Mouse (Mus musculus) lung, adult 2 months (tissue): Measurements from ENCODE around the gene Ptgdr2. TPM values are rescaled to one million over a fixed set of nuclear protein-coding genes. Genes with fewer than 3 reads are reported as not detected.

Experiments
- DNase-seq: peaks from one replicate; pipeline ENCODE4 v3.0.0; 2022
- H3K4me1 ChIP-seq: fragments of 200-500 bp; 2 replicates; pipeline ENCODE4 v1.6.1; 2011; ENCODE audit warnings: low read length; ENCODE audit not compliant: control insufficient read depth, insufficient read depth
- H3K4me3 ChIP-seq: fragments of 200-500 bp; replicated peaks from 2 replicates; pipeline ENCODE3; 2011; ENCODE audit warnings: low read depth, mild to moderate bottlenecking, control low read depth, low read length; ENCODE audit errors: extremely low read depth
- CTCF ChIP-seq: fragments of 200-500 bp; IDR thresholded peaks from 2 replicates; pipeline ENCODE4 v1.5.1; 2011; ENCODE audit warnings: mild to moderate bottlenecking, low read length, control low read depth; ENCODE audit not compliant: insufficient read depth
- POLR2A ChIP-seq: fragments of 200-500 bp; IDR thresholded peaks from 2 replicates; pipeline ENCODE4 v1.6.1; 2011; ENCODE audit warnings: low read depth, mild to moderate bottlenecking, control low read depth, low read length, borderline replicate concordance; ENCODE audit errors: extremely low read depth
- WGBS: fragments of 180-500 bp; shearing (Covaris S2); methylation state at CpG from one replicate; pipeline ENCODE4 v1.1.7; 2018; 5-methylcytosine and 5-hydroxymethylcytosine counted together
- polyA plus RNA-seq: library from polyadenylated mRNA; depleted of rRNA; stranded (reverse); fragments of >200 nt; gene quantifications from 2 replicates; pipeline ENCODE4 v1.2.3, GENCODE M21; 2012; rRNA removed

The Ptgdr2 gene
- polyA plus RNA-seq, 1 experiment, result 4.8 TPM

- Histone ChIP-seq H3K4me1 (no peaks in the 10 kb centered on the region), H3K4me3 (no peak overlapping the region)
- TF ChIP-seq POLR2A, result no peak
- 94% methylated on average over 1 of the region's 1 CpGs for WGBS
- DNase-seq, result no peak
Measured at GRCm38 (mm10) chr19:10988563-10988962, 51.6 kb downstream of the Ptgdr2 start.

- 23% methylated on average over 1 of the region's 1 CpGs for WGBS
- no peak for TF ChIP-seq POLR2A
- no peak for TF ChIP-seq CTCF
- no peak overlapping the region for H3K4me3 ChIP-seq
- no peak for DNase-seq
- no peaks in the 10 kb centered on the region for H3K4me1 ChIP-seq
Measured at GRCm38 (mm10) chr19:10990751-10991150, 53.8 kb downstream of the Ptgdr2 start.

DNA sequence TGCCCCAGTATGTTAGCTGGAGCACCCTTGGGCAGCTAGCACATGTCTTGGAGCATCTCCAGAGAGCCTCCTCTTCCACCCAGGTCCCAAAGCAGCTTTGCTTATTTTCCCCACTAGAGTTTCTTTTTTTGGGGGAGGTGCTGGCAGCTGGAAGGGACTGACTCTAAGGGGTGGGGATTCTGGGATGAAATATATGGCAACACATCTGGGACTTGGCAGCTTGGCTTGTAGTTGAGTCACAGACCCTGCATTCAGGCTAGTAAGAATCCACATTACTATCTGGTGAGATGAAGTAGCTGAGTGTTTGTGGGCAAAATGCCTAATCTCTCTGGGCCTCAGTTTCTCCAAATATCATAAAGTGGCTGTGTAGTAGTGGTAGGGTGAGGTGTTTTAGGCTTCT is 55.0 kb downstream of the Ptgdr2 start:
- no peak for TF ChIP-seq POLR2A
- TF ChIP-seq CTCF, result no peak
- DNase-seq, result no peak
- Histone ChIP-seq H3K4me1 (no peaks in the 10 kb centered on the region), H3K4me3 (no peak overlapping the region)

Other genes with a start within 250 kb of the Ptgdr2 start
- 33.0 and 39.3 TPM in 2 replicates for gene Vps37c, start 248.4 kb upstream of the Ptgdr2 start, polyA plus RNA-seq
- gene Cd5, start 198.2 kb upstream of the Ptgdr2 start, polyA plus RNA-seq, result 2.4 and 4.4 TPM in 2 replicates
- gene Cd6, start 107.1 kb upstream of the Ptgdr2 start, polyA plus RNA-seq, result 2.8 and 3.5 TPM in 2 replicates
- 33.3 and 42.0 TPM in 2 replicates for gene Slc15a3, start 97.4 kb upstream of the Ptgdr2 start, polyA plus RNA-seq
- 22.4 and 23.5 TPM in 2 replicates for gene Tmem132a, start 67.2 kb upstream of the Ptgdr2 start, polyA plus RNA-seq
- 206 and 278 TPM in 2 replicates for gene Tmem109, start 55.2 kb upstream of the Ptgdr2 start, polyA plus RNA-seq
- 159 and 186 TPM in 2 replicates for gene Prpf19, start 41.9 kb upstream of the Ptgdr2 start, polyA plus RNA-seq
- gene Zp1, start 16.5 kb upstream of the Ptgdr2 start, polyA plus RNA-seq, result 0.21 and 0.33 TPM in 2 replicates
- 3.9 and 4.7 TPM in 2 replicates for gene Ccdc86, start 12.1 kb downstream of the Ptgdr2 start, polyA plus RNA-seq
- gene Ms4a10, start 37.5 kb downstream of the Ptgdr2 start, polyA plus RNA-seq, result not detected in 2 replicates
- 1.8 and 2.3 TPM in 2 replicates for gene Ms4a15, start 56.1 kb downstream of the Ptgdr2 start, polyA plus RNA-seq
- gene Ms4a18, start 80.9 kb downstream of the Ptgdr2 start, polyA plus RNA-seq, result not detected in 2 replicates
- 15.4 and 18.5 TPM in 2 replicates for gene Ms4a8a, start 143.9 kb downstream of the Ptgdr2 start, polyA plus RNA-seq
- not detected in 2 replicates for gene 1700017D01Rik, start 193.7 kb downstream of the Ptgdr2 start, polyA plus RNA-seq
- not detected in 2 replicates for gene 1700025F22Rik, start 228.2 kb downstream of the Ptgdr2 start, polyA plus RNA-seq